Mouse (Mus musculus) small intestine, adult 2 months (tissue): ENCODE results near the gene Myo5a. TPM values are rescaled to one million over a fixed set of nuclear protein-coding genes. Genes with fewer than 3 reads are reported as not detected.

Source experiments
- H3K27ac ChIP-seq: fragments of 200-500 bp; 2 replicates; pipeline ENCODE4 v1.5.1; 2012; ENCODE audit warnings: low read depth, low read length, control low read depth, inconsistent platforms; ENCODE audit not compliant: insufficient read depth
- H3K27me3 ChIP-seq: fragments of 200-500 bp; 2 replicates; pipeline ENCODE4 v1.6.1; 2012; ENCODE audit warnings: mild to moderate bottlenecking, moderate library complexity, low read length, inconsistent platforms; ENCODE audit not compliant: control insufficient read depth, insufficient read depth
- H3K36me3 ChIP-seq: fragments of 200-500 bp; 2 replicates; pipeline ENCODE4 v1.6.1; 2012; ENCODE audit warnings: mild to moderate bottlenecking, low read length, control low read depth, inconsistent platforms; ENCODE audit not compliant: control insufficient read depth, insufficient read depth
- H3K4me1 ChIP-seq: fragments of 200-500 bp; 2 replicates; pipeline ENCODE4 v1.6.1; 2012; ENCODE audit warnings: low read length, inconsistent platforms, mixed read lengths; ENCODE audit not compliant: control insufficient read depth, insufficient read depth, insufficient read length
- H3K4me3 ChIP-seq: fragments of 200-500 bp; 2 replicates; pipeline ENCODE4 v1.5.1; 2012; ENCODE audit warnings: low read depth, mild to moderate bottlenecking, control low read depth, inconsistent platforms, low read length, moderate library complexity
- CTCF ChIP-seq: fragments of 200-500 bp; IDR thresholded peaks from 2 replicates; pipeline ENCODE4 v1.5.1; 2012; ENCODE audit warnings: low read depth, mild to moderate bottlenecking, control low read depth, inconsistent platforms, low read length, moderate library complexity, mixed read lengths; ENCODE audit not compliant: insufficient replicate concordance, insufficient read length; ENCODE audit errors: extremely low read depth
- POLR2A ChIP-seq: fragments of 200-500 bp; IDR thresholded peaks from 2 replicates; pipeline ENCODE4 v1.6.1; 2012; ENCODE audit warnings: low read depth, mild to moderate bottlenecking, control low read depth, inconsistent platforms, low read length, moderate library complexity
- WGBS: fragments of 180-500 bp; shearing (Covaris S2); methylation state at CpG from one replicate; pipeline ENCODE4 v1.1.7; 2018; 5-methylcytosine and 5-hydroxymethylcytosine counted together
- polyA plus RNA-seq: library from polyadenylated mRNA; depleted of rRNA; stranded (reverse); fragments of >200 nt; gene quantifications from 2 replicates; pipeline ENCODE4 v1.2.3, GENCODE M21; 2012

Myo5a gene
- polyA plus RNA-seq, 1 experiment = 1.3 TPM

DNA sequence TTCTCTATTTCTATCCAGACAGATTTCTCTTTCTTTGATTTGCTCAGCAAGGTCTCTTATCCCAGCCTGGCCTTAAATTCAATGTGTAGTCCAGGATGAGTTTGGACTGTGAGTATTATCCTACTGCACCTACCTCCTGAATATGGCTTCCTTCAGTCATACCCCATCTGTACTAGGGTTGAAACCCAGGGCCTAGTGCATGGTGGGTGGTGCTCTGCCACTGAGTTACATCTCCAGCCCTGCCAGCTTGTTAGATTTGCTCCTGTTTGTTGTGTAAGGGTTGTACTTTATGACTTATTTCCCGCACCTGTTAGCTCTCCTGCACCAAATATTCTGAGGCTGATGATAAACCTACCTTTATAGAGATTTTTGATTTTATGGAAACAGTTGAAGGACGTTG, 27.6 kb upstream of the Myo5a start:
- peaks cover 10% of the 10 kb centered on the region for H3K36me3 ChIP-seq
- 56% methylated on average over 2 of the region's 2 CpGs for WGBS
- H3K27me3 ChIP-seq = no peaks in the 10 kb centered on the region

GRCm38 (mm10) chr9:75047079-75047478, 23.7 kb upstream of the Myo5a start:
- H3K36me3 ChIP-seq = peaks cover 10% of the 10 kb centered on the region
- TF ChIP-seq POLR2A = no peak
- no peak for TF ChIP-seq CTCF
- H3K4me1 ChIP-seq = peaks cover 7% of the 10 kb centered on the region; the same call in 1 of the 2 replicates

More for the DNA sequence above, 27.6 kb upstream of the Myo5a start:
- TF ChIP-seq POLR2A = no peak
- TF ChIP-seq CTCF = no peak
- H3K4me3 ChIP-seq = no peak overlapping the region
- H3K27ac ChIP-seq = no peak overlapping the region
- peaks cover 10% of the 10 kb centered on the region; the same call in 1 of the 2 replicates for H3K4me1 ChIP-seq

GRCm38 (mm10) chr9:75049100-75049499, 21.7 kb upstream of the Myo5a start:
- TF ChIP-seq CTCF = no peak
- no peak for TF ChIP-seq POLR2A
- H3K27ac ChIP-seq = no peak overlapping the region
- H3K4me3 ChIP-seq = no peak overlapping the region
- H3K27me3 ChIP-seq = no peaks in the 10 kb centered on the region
- peaks cover 7% of the 10 kb centered on the region; the same call in 1 of the 2 replicates for H3K4me1 ChIP-seq
- peaks cover 5% of the 10 kb centered on the region; the same call in 1 of the 2 replicates for H3K36me3 ChIP-seq
- 53% methylated on average over 3 of the region's 3 CpGs for WGBS

More at GRCm38 (mm10) chr9:75047079-75047478, 23.7 kb upstream of the Myo5a start:
- no peak overlapping the region for H3K27ac ChIP-seq
- no peak overlapping the region for H3K4me3 ChIP-seq
- H3K27me3 ChIP-seq = no peaks in the 10 kb centered on the region

- 9% methylated on average over 3 of the region's 3 CpGs for WGBS
- no peaks in the 10 kb centered on the region for H3K27me3 ChIP-seq
- H3K4me3 ChIP-seq = no peak overlapping the region
- peaks cover 5% of the 10 kb centered on the region; the same call in 1 of the 2 replicates for H3K36me3 ChIP-seq
- peaks cover 7% of the 10 kb centered on the region; the same call in 1 of the 2 replicates for H3K4me1 ChIP-seq
- no peak for TF ChIP-seq POLR2A
- TF ChIP-seq CTCF = no peak
- no peak overlapping the region for H3K27ac ChIP-seq
Measured at GRCm38 (mm10) chr9:75050003-75050402, 20.8 kb upstream of the Myo5a start.

DNA sequence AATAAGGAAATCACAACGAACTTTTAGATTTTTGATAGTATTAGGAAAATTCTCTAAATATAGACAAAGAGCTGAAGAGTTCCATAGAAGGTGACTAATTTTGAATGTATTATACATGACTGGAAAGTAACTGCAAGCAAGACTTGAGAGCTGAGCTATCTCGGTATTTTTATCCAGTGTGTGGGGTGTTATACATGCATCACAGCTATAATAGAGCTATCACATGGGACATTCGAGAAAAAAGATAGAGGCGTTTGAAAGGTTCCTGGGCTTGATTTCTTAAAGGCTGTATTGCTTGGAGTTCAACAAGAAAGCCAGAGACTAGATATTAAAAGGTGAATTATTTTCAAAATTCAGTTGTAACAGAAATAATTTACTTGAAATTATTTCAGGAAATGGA, 19.0 kb upstream of the Myo5a start:
- Histone ChIP-seq H3K27me3 (no peaks in the 10 kb centered on the region), H3K27ac (no peak overlapping the region), H3K4me3 (no peak overlapping the region), H3K4me1 (peaks cover 3% of the 10 kb centered on the region; the same call in 1 of the 2 replicates), H3K36me3 (peaks cover 12% of the 10 kb centered on the region)
- 75% methylated on average over 4 of the region's 4 CpGs for WGBS
- no peak for TF ChIP-seq POLR2A
- TF ChIP-seq CTCF = no peak

GRCm38 (mm10) chr9:75055046-75055445, 15.8 kb upstream of the Myo5a start:
- Histone ChIP-seq H3K27ac (no peak overlapping the region), H3K4me3 (no peak overlapping the region), H3K27me3 (no peaks in the 10 kb centered on the region), H3K4me1 (no peaks in the 10 kb centered on the region), H3K36me3 (peaks cover 21% of the 10 kb centered on the region)
- TF ChIP-seq POLR2A = no peak
- TF ChIP-seq CTCF = no peak
- 86% methylated on average over 5 of the region's 5 CpGs for WGBS

DNA sequence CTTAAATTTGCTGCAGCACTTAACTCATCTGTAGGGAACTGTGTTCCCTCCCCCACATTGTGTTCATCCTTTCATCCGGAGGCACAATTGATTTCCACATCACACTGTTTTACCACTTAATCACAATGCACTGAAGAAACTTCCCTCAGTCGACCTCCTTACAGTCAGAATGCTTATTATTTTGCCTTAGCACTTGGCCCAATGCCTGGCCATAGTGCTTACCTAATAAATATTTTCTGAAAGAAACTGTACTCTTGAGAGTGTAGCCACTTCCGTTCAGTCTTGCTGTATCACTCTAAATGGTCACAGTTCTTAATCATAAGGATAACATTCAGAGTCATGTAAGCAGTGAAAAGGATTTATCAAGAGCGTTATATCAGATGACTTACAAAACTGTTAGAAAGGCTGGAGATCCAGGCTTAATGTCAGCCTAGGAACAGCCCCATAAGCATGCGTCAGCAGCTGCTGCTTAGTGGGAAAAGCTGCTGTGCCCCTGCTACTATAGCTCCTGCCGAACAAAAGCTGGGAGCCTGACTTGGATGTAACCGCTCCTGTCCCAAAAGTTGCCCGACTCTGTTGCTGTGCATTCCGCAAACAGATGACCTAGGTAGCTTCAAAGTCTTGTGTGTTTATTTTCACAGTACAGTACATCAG, 6.0 kb upstream of the Myo5a start:
- Histone ChIP-seq H3K27me3 (0 out of 2 replicates have a peak, but pooled peaks cover under 1% of the 10 kb centered on the region), H3K4me3 (no peak overlapping the region), H3K4me1 (no peaks in the 10 kb centered on the region), H3K27ac (no peak overlapping the region), H3K36me3 (0 out of 2 replicates have a peak, but pooled peaks cover 4% of the 10 kb centered on the region)
- WGBS = 64% methylated on average over 9 of the region's 9 CpGs
- TF ChIP-seq POLR2A (no peak), CTCF (no peak)
